Mouse (Mus musculus) kidney, postnatal 0 days (tissue): Measurements from ENCODE around the gene Clec2g. TPM values are rescaled to one million over a fixed set of nuclear protein-coding genes. Genes with fewer than 3 reads are reported as not detected.
"Not testable (repeated sequence)": the region's sequence is repeated elsewhere in the genome, so short reads cannot be mapped to it uniquely, and the experiment has no call there.

Experiments used
- ATAC-seq: fragments of 200-750 bp; cut with Nextera tagmentation; replicated peaks from 2 replicates; pipeline ENCODE4 v1.8.0; 2017; ENCODE audit warnings: low read depth, moderate number of reproducible peaks, moderate TSS enrichment, moderate library complexity; ENCODE audit not compliant: low FRiP score
- DNase-seq: peaks from one replicate; pipeline ENCODE4 v3.0.0-alpha.2; 2016; ENCODE audit warnings: low spot score
- H3K27ac ChIP-seq: fragments of 300-500 bp; sonication (generic); 2 replicates; pipeline ENCODE4 v1.5.1; 2014; ENCODE audit warnings: mild to moderate bottlenecking
- H3K27me3 ChIP-seq: fragments of 300-500 bp; sonication (generic); 2 replicates; pipeline ENCODE4 v1.6.1; 2014; ENCODE audit warnings: low read length, mixed read lengths; ENCODE audit not compliant: insufficient read depth
- H3K36me3 ChIP-seq: fragments of 300-500 bp; sonication (generic); 2 replicates; pipeline ENCODE4 v1.6.1; 2014; ENCODE audit warnings: low read length, mixed read lengths; ENCODE audit not compliant: insufficient read depth
- H3K4me1 ChIP-seq: fragments of 300-500 bp; sonication (generic); replicated peaks from 2 replicates; pipeline ENCODE4 v1.6.1; 2014; ENCODE audit warnings: antibody characterized with exemption, low read length, mixed read lengths; ENCODE audit not compliant: insufficient read depth
- H3K4me2 ChIP-seq: fragments of 300-500 bp; sonication (generic); 2 replicates; pipeline ENCODE4 v1.6.1; 2014; ENCODE audit warnings: mild to moderate bottlenecking, low read length, moderate library complexity, mixed read lengths
- H3K4me3 ChIP-seq: fragments of 300-500 bp; sonication (generic); replicated peaks from 2 replicates; pipeline ENCODE4 v1.5.1; 2014; ENCODE audit warnings: low read depth, low read length
- H3K9ac ChIP-seq: fragments of 300-500 bp; sonication (generic); 2 replicates; pipeline ENCODE4 v1.6.1; 2014; ENCODE audit warnings: low read depth, low read length
- H3K9me3 ChIP-seq: fragments of 300-500 bp; sonication (generic); replicated peaks from 2 replicates; pipeline ENCODE4 v1.6.1; 2016; ENCODE audit warnings: low read length, inconsistent platforms, mixed read lengths
- CTCF ChIP-seq: IDR thresholded peaks from 2 replicates; pipeline ENCODE4 v1.5.1; 2016; ENCODE audit warnings: antibody characterized with exemption, low read depth, mild to moderate bottlenecking, moderate library complexity
- WGBS: fragments of 180-500 bp; shearing (Covaris S2); extraction: QIAGEN DNeasy Blood & Tissue Kit; methylation state at CpG from one replicate; pipeline ENCODE4 v1.1.7; 2014; 5-methylcytosine and 5-hydroxymethylcytosine counted together
- polyA plus RNA-seq: library from polyadenylated mRNA; unstranded; fragments of >200 nt; fragmentation: Nextera tagmentation; extraction: Ambion mirVana; gene quantifications from 2 replicates; pipeline ENCODE4 v1.2.1, GENCODE M21; 2015

Gene Clec2g
- polyA plus RNA-seq, 1 experiment from 2014 or later = not detected

DNA sequence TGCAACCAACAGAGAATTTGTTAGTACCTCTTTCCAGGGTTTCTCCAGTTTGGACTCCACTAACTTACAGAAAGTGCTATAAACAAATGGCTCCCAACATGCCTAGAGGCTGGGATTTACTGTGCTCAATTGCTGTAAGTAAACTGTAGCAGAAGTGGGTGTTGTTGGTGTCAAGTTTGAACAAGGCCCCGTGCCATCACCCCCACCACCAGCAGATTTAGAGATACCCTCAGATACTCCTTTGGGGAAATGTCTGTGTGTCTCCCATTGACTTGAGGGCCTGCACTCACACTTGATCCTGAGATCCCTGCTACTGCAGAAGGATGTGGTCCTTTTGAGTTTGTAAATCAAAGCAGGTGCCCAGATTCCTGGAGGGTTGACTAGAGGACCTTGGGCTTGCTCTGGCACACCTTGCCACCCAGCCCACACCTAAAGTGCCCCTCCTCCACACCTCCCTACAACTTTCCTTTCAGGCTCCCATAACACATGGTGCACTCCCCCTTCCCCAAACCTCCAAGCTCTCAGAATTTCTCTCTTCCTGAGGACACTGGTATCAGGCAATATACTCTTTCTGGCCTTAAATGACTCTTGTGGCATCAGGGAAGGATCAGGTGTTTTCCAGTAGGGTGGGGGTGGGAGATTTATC, 37.3 kb downstream of the Clec2g start:
- Histone ChIP-seq H3K4me3 (no peak overlapping the region), H3K27me3 (no peaks in the 10 kb centered on the region), H3K4me2 (no peak overlapping the region), H3K9me3 (no peaks in the 10 kb centered on the region), H3K9ac (no peak overlapping the region), H3K27ac (no peak overlapping the region), H3K36me3 (no peaks in the 10 kb centered on the region), H3K4me1 (no peaks in the 10 kb centered on the region)
- ATAC-seq (no peak), DNase-seq (no peak)
- no peak for TF ChIP-seq CTCF
- 73% methylated on average over 1 of the region's 1 CpGs for WGBS

DNA sequence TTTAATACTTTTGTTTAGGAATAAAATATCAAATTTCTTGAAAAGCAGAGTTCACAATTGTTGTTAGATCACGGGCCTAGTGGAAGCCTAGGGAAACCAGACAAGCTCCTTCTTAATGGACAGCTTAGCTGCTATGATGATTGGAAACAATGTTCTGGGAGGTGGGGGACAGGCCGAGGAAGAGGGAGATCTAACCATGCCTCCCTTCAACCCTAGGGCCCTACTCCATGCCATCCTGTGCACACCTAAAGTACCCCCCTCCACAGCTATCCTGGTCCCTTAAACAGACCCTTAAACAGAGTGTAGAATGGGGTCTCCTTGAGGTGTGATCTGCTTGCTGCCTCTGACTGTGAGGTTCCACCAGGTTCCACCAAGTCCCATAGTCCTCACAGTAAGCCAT, 38.0 kb downstream of the Clec2g start:
- Histone ChIP-seq H3K4me3 (no peak overlapping the region), H3K9ac (no peak overlapping the region), H3K27ac (no peak overlapping the region), H3K36me3 (no peaks in the 10 kb centered on the region), H3K4me2 (no peak overlapping the region), H3K9me3 (no peaks in the 10 kb centered on the region), H3K4me1 (no peaks in the 10 kb centered on the region), H3K27me3 (no peaks in the 10 kb centered on the region)
- DNase-seq (no peak), ATAC-seq (no peak)
- 86% methylated on average over 2 of the region's 2 CpGs for WGBS
- TF ChIP-seq CTCF = no peak

DNA sequence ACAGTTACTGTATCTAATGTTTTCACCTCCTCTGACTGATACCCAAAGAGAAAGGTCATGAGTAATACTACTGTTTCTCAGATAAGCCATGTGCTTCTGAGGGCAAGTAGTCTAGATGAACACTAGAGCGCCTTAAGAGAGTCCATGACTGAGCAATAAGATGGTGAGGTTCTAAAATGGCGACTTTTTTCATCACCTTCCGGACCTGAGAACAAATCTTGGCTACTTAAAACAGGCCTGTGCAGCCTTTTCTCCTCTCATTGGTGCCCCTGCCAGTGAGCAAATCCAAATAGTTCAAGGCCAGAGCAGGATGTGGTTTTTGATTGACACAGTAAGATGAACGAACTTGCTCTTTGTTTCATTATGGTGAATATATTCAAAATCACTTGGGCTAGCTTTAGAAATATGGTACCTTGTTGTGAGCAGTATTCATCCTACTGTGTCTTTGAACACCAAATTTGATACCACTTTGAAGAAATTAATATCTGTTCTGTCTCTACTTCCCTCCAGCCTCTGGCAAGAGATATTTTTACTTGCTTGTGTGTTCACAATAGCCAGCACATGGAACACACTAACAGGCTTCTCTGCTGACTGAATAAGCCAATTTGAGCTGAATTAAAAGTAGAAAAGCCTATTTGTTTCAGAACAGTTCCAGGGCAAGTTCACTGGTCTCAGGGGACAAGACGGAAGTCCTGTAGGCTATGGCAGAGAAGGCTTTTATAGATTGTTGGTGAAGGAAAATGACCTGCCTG, 38.7 kb downstream of the Clec2g start:
- Histone ChIP-seq H3K27ac (no peak overlapping the region), H3K4me2 (no peak overlapping the region), H3K27me3 (no peaks in the 10 kb centered on the region), H3K36me3 (no peaks in the 10 kb centered on the region), H3K4me3 (no peak overlapping the region), H3K9me3 (no peaks in the 10 kb centered on the region), H3K4me1 (no peaks in the 10 kb centered on the region), H3K9ac (no peak overlapping the region)
- 86% methylated on average over 5 of the region's 5 CpGs for WGBS
- no peak for DNase-seq
- ATAC-seq = no peak
- TF ChIP-seq CTCF = no peak

DNA sequence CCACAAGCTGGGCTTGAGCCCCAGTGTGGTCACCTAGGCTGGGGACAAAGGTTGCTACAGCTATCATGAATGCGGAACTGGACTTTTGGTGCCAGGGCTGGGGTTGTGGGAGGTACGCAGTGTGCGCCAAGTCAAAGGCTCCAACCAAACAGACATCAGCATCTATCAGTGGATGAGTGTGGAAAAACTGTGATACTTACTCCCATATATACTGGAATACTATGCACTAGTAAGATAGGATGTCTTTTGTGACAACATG, 39.2 kb downstream of the Clec2g start:
- no peak for TF ChIP-seq CTCF
- H3K27me3 ChIP-seq = no peaks in the 10 kb centered on the region
- no peaks in the 10 kb centered on the region for H3K36me3 ChIP-seq
- no peak overlapping the region for H3K4me3 ChIP-seq
- no peak overlapping the region for H3K27ac ChIP-seq
- H3K9me3 ChIP-seq = no peaks in the 10 kb centered on the region
- no peak overlapping the region for H3K4me2 ChIP-seq
- ATAC-seq = no peak
- H3K9ac ChIP-seq = no peak overlapping the region
- 93% methylated on average over 3 of the region's 3 CpGs for WGBS
- no peak for DNase-seq
- no peaks in the 10 kb centered on the region for H3K4me1 ChIP-seq

DNA sequence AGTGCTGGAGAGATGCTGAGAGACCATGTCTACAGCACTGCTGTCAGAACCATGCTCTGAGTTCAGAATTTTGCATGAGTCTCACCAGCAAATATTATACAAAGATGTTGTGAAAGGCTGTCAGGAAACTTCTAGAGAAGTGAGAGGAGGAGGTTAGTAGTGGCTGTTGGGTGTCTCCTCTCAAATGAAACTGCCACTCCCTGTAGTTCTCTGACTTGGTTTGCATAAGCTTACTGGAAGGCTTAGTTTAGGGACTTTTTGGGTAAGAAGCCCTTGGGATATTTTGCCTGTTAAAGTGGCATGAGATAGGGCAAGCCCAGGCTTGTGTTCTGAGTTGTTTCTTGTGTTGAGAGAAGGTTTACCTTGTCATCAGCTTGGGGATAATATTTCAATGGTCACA, 40.7 kb downstream of the Clec2g start:
- not testable (repeated sequence) for H3K4me2 ChIP-seq, H3K9ac ChIP-seq, H3K27ac ChIP-seq, H3K4me3 ChIP-seq, H3K9me3 ChIP-seq, H3K27me3 ChIP-seq, ATAC-seq, H3K4me1 ChIP-seq, H3K36me3 ChIP-seq, DNase-seq

DNA sequence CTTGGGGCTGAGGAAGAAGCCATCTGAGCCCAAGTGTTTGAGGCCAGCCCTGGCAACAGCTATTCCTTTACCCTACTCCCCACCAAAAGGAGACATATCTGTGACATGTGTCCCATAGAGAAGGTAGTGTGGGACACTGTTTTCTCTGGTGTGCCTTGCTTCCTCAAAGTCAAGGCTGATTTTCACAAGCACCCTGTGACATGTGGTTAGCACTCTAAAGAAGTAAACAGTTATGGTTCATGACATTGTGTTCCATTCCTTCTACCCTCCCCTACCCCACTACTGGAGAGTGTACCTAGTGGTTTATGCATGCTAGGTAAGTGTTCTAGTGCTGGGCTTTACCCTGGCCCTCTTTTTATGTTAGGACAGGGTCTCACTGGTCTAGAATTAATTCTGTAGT, 42.0 kb downstream of the Clec2g start:
- Histone ChIP-seq H3K36me3 (no peaks in the 10 kb centered on the region), H3K27me3 (no peaks in the 10 kb centered on the region), H3K27ac (no peak overlapping the region), H3K4me1 (no peaks in the 10 kb centered on the region), H3K4me3 (no peak overlapping the region), H3K4me2 (no peak overlapping the region), H3K9ac (no peak overlapping the region), H3K9me3 (no peaks in the 10 kb centered on the region)
- no peak for DNase-seq
- TF ChIP-seq CTCF = no peak
- ATAC-seq = no peak

DNA sequence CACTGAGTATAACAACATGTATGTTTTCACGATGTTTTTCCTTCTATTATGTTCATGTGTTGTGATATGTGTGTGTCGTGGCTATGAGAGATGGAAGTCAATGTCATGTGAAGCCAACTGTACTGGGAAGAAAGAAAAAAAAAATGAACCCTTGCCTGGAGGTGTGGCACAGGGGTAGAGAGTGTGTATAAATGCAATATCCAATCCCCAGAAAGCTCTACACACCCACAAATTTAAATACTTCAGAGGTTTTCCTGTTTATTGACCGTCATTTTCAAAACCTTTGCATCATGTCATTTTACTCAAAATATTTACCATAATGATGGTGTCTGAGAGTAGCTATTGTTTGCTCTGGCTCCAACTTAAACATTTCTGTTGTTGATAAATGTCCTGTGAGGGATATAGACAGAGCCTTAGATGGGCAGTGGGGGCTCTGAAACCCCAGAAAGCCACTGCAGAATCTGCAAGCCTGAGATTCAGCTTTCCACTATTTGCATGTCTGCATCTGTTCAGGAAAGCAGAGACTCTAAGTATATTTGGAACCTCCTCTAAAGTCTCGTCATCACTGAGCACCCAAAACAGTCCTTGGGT, 47.9 kb downstream of the Clec2g start:
- WGBS = 85% methylated on average over 4 of the region's 4 CpGs
- not testable (repeated sequence) for H3K4me3 ChIP-seq, H3K9me3 ChIP-seq, H3K4me2 ChIP-seq, ATAC-seq, H3K27me3 ChIP-seq, H3K9ac ChIP-seq, H3K36me3 ChIP-seq, DNase-seq, H3K27ac ChIP-seq, H3K4me1 ChIP-seq
